Mouse (Mus musculus) urinary bladder, adult 18-20 months (tissue): ENCODE measurements around the gene Chst14.

Experiments
- DNase-seq, 2 experiments: peaks; one replicate each; pipeline ENCODE4 v3.0.0; 2022; ENCODE audit warnings: low spot score in 2 of 2, mixed read lengths in 2 of 2

The Chst14 gene

DNA sequence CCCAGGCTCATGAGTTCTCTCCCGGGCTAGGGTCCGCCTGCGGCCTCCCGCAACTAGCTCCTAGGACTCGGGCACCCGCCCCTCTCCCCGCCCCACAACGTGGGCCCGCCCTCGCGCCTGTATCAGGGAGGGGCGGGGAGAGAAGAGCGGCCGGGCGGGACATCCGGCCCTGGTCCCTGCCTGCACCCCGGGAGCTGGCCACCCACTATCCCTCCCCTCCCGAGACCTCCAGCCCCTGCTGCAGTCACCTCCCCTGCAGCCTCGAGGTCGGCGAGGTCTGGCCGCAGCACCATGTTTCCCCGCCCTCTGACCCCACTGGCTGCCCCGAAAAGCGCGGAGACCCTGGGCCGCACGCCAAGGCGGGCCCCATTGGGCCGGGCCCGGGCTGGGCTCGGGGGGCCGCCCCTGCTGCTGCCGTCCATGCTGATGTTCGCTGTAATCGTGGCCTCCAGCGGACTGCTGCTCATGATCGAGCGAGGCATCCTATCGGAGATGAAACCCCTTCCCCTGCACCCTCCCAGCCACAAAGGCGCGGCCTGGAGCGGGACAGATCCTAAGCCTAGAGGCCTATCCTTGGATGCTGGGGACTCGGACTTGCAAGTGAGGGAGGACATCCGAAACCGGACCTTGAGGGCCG, at the start of gene Chst14:
Gene Chst14, plus strand, starts transcription at position 136 of the 637 bp plus-strand sequence.
- DNase-seq: peak; percentile 64 to 65

DNA sequence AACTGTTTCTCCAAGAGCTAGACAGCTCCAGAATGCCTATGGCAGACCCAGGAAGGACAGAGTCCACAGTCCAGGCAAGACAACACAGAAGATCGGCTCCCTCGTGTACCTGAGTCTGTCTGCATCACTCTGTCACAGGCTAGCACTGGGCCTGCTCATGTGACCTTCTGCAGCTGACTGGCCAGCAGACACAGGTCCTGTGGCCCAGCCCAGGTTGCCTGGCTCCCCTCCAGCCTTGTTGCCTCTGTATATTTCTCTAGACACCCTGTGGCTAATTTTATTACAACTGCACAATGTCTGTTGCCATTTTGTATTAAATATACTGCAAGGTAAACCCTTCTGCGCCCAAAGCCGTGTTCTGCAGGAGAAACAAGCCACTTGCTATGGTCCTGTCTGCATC, 45.3 kb upstream of the Chst14 start:
- no peak for DNase-seq

DNA sequence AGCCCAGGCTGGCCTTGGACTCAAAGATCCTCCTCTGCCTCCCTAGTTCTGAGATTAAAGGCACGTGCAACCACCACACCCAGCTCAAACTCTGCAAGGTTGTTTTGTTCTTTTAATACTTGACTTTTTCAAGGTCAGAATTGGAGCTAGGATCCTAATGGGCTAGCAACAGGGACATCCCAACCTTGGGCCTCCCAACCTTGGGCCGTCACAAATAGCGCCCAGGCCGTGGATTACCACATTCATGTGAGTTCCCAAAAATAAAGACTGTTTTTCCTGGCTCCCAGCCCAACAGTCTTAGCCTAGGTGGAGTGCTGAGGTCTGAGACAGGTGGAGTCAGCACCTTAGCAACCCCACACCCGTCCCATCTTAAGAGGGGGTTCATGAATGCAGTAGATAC, 44.3 kb upstream of the Chst14 start:
- DNase-seq: no peak

DNA sequence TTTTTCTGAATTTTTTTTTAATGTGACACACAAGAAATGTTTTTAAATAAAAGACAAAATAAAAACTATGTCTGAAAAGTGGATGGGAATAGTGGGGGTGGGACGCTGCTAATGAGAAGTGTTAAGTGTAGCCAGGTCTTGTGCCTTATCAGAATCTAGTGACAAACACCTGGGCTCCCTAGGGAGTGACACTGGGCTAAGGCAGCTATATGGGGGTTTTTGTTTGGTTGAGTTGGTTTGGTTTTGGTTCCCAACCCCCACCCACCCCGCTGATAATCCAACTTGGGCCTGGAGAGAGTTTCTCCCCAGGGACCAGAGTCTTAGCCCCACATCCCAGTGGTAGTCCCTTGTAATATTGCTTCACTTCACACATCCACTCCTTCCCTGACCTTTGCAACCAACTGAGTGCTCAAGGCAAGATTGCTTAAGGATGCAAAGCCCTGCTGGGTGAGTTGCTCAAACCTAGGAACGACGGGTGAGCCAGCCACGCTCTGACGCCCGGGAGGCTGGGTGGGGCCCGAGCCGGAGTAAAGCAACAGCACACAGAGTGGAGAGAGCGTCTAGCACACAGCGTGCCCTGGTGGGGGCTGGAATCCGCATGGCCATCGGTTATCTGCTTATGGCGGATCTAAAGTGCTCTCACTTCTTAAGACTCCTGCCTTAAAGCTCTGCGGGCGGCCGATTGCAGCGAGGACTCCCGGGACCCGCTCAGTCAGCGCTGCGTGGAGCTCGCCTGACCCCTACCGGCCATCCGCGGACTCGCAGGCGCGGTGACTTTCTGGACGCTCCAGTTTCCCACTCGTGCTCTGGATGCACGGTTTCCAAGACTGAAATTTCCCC, 43.2 kb upstream of the Chst14 start:
- peak; percentile 72 to 87 for DNase-seq

DNA sequence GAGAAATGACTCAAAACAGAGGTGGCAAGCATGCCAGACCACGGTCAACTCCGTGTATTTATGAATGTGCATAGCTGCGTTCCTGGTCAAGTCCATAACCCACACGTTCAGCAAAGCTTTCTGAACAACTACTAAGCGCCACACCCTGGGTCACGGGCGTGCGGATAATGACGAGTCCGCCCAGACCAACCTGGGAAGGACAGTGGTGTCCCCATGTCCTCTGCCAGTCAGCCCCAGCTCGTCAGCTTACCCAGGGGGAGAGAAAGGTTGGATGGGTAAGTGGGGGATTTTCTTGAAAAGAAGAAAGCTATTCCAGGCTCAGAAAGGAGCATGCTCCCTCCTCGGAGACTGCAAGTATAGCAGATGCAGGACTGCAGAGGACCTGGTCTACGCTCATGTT, 38.9 kb upstream of the Chst14 start:
- DNase-seq: no peak

DNA sequence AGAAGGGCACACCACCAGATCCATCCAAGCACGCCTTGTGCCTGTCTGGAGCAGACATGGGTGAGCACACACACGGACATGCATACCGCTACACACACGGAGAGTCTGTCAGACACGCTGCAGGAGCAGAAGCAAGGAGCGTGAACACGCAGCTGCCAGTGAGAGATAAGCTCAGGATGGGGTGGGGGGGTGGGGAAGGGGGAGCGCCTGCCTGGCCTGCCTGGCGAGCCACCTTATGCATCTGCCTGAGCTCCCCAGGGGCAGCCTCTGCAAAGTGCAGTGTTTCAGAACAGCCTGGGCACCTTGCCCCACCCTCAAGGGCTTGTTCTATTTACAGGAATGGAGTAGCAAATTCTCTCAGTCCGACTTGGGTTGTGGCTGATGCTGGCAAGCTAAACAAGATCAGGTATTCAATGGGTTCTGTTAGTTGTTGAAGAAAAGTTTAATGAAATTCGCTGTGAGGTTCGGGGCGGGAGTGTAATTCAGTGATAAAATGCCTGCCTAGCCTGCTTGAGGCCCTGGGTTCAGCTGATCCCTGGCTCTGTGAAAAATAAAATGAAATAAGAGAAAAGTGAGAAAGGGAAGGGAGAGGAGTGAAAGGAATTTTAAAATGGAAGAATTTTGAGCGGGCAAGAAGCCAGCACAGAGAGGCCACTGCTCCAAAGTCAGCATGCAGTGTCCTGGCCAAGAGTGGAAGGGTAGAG, 38.3 kb upstream of the Chst14 start:
- DNase-seq: no peak

DNA sequence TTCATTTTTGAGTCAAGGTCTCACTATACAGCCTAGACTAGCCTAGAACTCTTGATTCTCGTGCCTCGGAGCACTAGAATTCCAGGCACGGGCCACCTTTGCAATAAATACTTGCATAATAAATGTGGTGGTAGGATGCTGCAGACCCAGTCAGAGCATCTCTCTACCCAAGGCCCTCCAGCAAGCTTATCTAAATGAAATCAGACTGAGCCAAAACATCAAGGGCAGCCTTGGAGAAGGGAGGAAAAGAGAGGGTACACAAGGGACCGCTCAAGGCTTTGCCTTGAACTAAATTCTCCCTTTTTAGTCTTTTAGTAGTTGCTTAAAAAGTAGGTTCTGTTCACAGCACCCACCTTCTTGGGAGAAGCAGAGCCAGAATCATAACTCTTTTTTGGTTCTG, 35.1 kb upstream of the Chst14 start:
- no peak for DNase-seq

DNA sequence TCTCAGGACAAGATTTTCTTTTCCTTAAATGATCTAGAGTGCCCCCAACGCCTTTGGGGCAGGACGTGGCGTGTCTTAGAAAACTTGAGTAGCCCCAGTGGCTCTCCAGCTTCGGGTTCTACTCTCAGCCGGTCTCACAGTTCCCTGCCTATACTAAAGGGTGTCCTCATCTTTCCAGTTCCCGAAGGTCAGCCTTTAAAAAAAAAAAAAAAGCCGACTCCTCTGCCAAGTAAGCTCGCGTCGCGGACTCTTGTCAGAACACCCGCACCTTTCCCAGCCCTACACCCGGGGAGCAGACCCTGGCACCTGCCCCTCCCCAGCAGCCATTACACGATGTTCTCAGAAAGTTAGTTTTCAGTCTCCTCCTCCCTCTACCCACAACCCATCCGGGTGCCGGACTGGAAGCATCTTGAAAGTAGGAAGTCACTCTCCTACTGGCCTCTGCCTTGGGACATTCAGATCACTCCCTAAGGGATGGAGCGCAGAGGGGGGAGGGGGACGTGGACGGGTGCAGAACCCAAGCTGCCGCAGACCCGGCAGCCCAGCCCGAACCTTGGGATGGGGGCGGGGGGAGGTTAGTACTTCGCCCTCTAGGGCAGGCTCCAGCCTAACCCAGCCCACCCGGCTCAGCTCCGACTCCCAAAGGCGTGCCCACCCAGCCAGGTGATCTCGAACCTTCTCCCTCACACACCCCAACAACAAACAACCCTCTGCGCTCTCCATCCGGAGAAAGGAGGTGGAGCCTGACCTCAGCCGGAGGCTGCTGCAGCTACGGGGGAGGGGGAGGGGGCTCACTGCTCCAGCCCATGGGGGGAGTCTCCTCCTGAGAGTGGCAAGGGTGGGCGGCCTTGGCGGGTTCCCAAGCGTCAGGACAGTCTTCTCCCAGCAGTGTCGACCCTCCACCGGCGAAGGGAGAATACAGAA, 30.0 kb upstream of the Chst14 start:
- peak in 1 of 2 experiments; percentile 36 for DNase-seq

DNA sequence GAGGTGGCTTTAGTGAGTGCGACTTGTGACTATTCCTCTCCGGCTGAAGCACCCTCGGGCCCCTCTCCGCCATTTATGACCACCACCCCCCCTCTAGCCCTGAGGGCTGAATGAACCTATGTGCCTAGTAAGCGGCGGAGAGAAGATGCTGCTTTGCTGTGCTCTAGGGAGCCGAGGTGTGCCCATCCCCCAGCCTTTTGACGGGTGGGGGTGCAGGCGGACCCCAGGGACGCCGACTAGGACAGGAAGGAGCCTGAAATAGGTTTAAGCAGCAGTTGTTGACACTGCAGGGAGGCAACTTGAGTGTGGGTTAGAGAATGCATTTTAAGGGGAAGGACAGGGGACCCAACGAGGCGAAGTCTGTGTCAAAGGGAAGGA, 29.4 kb upstream of the Chst14 start:
- no peak for DNase-seq

DNA sequence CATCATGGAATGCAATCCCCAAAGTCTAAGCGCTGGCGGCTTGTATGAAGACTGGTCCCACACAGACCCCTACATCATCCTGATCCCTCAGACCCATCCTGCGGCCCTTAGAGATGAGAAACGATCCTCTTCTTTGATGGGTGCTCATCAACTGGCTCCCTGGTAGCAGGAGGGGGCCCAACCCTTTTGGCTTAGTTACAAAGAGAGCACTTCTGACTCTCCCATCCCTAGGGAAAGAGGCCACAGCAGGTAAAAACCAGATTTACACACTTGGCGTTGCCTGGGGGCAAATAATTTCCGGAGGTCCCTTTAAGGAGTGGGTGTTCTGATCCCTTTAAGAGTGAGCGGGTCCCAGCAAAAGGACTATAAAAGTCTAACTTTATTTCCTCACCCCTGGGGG, 28.9 kb upstream of the Chst14 start:
- DNase-seq: no peak

DNA sequence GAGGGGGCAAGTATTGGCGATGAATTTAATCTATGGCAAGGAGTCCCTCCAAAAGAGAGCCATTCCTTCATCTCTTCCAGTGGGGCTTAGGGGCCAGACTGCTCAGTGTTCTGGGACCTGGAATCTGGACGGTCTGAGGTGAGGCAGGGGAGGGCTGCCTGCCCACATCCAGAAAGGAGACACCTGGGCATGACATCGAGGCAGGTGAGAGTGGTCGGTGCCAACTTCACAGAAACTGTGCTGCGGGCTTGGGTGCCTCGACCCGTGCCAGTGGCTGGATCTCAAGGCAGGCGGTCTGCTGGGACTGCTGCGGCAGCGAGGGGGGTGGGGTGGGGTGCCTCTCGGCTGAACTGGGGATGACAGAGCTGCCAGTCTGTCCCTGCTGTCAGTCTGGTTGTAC, 28.5 kb upstream of the Chst14 start:
- no peak for DNase-seq

DNA sequence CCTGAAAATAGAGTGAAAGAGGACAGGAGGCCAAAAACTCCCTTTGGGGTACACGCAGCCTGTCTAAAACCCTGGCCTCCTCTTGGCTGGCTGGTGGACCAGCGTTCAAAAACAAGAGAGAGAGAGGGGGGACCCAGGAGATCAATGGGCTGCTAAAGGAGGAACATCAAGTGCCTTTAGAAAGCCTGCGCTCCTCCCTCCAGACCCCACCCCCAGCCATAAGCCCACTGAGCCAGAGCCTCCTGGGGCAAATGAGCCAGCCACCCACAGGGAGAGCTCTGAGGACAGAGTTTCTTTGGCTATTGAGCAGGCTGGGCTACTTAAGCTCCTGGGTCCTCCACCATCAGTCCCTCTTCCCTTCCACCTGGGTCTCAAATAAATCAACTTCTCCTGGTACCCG, 27.5 kb upstream of the Chst14 start:
- no peak for DNase-seq

DNA sequence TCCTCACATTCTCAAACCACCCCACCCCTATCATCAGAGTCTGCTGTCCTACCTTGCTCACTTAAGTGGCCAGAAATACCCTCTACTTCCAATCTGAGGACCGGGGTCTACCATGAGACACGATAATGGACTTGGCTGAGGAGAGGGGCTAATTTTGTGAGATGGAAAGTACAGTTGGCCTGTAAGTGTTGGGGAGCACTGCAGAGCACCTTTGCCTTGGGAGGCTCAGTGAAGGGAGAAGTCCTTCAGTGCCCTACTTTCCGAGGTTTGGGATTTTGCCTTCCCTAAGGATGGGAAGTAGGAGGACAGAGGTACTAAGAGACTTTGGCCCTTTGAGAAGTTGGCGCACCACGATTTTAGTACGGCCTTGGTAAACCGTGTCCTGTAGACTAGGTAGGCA, 27.0 kb upstream of the Chst14 start:
- DNase-seq: no peak

DNA sequence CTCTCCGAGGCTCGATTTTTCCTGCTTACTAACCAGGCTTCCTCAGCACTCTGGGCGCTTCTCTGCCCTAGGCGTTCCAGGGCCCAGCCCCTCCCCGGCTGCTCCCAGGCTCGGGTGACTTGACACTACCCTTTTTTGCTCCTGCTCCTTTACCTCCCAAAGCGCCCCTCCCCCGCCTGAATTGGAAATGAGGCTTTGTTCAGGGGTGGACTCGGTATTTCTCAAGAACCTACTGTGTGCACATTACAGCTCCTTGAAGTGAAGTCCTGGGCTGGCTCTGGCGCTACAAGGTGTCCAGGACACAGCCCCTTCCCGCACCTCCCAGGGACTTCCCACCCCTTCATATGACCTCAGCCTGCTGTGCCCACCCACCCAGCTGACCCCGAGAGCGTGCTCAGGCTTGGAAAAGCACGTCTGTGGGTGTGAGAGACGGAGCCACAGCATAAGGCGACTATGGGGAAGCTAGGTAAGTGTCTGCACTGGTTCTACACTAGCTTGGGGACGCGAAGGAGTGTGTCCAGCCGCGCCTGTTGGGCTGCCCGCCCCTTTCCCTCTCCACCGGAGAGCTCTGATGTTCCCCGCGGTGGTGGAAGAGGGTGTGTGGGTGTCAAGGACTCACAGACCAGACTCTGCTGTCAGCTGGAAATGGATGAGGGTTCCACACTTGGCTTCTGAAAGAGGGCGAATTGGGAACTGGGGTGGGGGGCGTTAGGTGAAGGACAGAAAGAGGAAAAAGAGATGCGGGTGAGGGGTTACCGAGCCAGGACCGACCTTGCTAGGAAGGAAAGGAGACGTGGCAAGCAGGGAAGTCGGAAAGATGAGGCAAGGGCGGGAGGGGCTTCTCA, 26.1 kb upstream of the Chst14 start, which contains the start of gene Bahd1:
Gene Bahd1, plus strand, starts transcription at position 397 of the 845 bp plus-strand sequence.
- DNase-seq: peak in 1 of 2 experiments; percentile 28

DNA sequence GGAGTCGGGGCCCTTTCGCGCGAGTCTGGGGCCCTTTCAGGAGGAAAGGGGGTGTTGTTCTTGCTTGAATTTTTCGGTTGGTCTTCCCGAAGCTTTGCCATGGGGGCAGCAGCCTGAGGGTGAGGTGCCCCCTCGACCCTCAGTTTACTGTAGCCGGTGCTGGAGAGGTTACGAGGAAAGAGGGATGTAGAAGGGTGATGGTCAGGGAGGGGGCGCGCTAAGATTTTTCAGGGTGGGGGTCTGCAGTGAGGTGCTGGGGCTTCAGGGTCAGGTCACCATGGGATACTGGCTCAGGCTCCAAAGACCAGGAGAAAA, 25.5 kb upstream of the Chst14 start:
- DNase-seq: no peak

DNA sequence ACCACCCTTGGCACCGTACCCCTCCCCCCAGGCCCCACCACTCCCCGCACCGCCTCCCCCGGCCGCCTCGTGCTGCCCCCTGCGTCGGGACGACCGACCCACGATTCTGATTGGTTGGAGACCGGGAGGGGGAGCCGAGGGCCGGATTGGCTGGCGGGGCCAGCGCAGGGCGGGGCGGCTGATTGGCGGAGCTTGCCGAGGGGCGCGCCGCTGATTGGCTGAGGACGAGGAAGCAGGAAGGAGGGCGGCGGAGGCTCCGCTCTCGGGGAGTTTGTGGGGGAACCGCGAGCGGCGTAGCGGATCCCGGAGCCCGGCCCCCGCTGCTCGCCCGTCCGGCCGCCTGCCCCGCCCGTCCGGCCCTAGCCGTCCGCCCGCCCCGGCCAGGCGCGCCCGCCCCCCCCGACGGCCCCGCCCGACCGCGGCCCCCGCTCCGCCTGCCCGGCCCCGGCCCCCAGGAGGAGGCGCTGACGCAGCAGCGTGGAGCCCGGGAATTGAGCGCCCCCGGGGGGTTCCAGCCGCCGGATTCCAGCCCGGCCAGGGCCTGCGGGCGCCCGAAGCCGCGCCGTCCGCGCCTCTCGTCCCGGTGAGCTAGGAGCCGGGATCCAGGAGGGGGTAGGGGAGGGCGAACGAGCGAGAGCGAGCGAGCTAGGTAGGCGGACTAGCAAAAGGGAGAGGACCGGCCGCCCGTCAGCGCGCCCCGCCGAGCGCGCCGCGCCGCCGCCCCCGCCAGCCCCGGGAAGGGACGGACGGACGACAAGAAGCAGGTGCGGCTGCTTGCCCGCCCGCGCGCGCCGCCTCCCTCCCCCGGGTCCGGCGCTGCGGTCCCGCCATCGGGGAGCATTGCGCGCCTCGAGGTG, 24.9 kb upstream of the Chst14 start:
- peak; percentile 91 to 96 for DNase-seq

DNA sequence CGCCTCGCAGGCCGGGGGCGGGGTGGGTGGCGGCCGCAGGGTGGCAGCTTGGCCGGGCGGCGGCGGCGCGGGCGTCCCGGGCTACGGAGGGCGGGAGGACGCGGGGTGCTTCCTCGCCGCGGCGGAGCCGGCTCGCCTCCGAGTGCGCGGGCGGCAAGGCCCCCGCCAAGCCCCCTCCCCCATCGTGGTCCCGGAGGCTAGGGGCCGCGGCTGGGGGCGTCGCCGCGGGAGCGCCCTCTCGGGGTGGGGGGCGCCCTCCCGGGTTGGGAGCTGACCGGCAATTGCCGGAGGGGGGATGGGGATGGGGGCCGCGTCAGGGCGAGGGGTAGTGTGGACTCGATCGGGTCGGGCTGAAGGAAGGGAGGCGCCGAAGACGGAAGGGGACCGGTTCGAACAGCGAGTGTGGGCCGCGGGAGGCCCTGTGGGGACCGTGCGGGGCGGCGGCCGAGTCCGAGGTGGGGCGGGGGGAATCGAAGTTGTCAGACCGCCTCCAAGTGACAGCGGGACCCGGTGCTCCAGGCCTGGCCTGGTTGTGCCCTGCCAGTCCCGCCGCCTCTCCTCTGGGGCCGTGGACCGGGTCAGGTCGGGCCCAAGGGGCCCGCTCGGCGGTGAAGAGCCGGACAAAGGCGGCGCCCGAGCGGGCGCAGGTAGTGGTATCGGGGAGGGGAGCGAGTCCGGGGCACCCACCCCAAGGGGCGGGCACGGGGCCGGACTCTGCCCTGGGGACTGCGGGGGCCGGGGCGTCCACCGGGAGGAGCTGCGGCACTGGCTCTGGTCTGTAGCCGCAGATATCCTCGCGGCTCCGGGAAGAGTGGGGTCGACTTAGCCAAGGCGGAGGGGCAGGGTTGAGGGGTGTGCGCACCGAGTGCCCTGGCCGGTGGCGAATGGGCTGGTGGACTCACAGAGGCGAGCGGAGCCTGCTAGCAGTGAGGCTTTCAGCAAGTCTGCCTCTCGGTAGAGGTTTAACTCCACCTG, 24.0 kb upstream of the Chst14 start:
- peak in 1 of 2 experiments; percentile 65 for DNase-seq

DNA sequence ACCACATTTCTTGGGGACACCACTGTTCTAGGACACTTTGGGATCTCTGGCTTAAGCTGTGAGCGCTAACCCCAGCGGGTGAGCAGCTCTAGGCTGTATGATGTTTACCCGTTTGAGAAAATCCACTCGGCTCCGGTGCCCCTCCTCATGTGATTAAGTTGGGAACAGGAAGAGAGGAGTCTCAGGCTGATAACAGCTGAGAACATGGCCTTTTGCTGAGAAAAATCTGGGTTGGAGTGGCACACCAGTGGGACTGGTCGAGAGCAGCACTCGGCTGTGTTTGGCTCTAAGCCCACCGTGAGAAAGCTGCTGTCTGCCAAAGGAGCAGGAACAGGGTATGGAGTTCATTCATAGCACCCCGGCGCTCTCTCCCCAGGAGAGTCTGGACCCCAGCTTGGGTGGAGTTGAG, 23.0 kb upstream of the Chst14 start:
- DNase-seq: no peak
